Mouse (Mus musculus) frontal cortex, postnatal 36 days (tissue): Measurements from ENCODE around the gene Rps16.
A peak's percentile ranks its signal among the peaks of the same experiment; 100 is the strongest.
"Not testable (repeated sequence)": the region's sequence is repeated elsewhere in the genome, so short reads cannot be mapped to it uniquely, and the experiment has no call there.

ENCODE experiments used
- DNase-seq, 2 experiments: peaks; one replicate each; pipeline ENCODE4 v3.0.0; 2022; ENCODE audit warnings: low spot score in 2 of 2

Gene Rps16

DNA sequence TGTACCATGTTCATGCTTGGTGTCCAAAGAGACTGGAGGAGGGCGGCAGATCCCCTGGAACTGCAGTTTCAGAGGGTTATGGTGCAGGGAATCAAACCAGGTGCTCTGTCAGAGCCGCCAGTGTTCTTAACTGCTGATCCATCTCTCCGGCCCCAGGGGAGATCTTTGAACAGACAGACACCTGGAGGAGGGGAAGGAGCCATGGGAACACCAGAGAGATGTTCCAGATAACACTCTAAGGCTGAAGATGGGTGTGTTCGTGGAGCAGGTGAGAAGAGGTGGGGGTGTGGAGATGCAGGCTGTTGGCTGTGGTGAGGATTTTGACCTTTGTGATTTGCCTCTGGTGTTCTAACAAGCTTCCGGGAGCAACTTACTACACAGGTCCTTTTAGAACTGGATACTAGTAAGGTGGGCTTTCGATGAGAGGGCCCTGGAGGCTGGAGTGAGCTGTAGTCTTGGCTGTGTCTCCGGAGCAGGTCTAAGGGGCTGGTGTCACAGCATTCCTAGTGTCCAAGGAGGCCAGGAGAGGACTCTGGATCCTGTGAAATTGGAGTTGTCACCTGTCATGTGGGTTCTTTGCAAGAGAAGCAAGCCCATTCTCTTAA, 23.5 kb downstream of the Rps16 start:
- DNase-seq = no peak

DNA sequence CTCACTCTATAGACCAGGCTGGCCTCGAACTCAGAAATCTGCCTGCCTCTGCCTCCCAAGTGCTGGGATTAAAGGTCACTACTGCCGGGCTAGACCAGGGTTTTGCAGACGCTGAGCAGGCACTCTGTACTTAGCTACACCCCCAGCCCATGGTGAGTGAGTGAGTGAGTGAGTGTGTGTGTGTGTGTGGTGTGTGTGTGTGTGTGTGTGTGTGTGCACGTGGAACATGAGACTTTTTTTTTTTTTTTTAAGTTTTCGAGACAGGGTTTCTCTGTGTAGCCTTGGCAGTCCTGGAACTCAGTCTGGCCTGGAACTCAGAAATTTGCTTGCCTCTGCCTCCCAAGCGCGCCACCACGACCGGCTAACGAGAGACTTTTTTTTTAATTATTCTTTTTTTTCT, 24.2 kb downstream of the Rps16 start:
- DNase-seq = no peak

DNA sequence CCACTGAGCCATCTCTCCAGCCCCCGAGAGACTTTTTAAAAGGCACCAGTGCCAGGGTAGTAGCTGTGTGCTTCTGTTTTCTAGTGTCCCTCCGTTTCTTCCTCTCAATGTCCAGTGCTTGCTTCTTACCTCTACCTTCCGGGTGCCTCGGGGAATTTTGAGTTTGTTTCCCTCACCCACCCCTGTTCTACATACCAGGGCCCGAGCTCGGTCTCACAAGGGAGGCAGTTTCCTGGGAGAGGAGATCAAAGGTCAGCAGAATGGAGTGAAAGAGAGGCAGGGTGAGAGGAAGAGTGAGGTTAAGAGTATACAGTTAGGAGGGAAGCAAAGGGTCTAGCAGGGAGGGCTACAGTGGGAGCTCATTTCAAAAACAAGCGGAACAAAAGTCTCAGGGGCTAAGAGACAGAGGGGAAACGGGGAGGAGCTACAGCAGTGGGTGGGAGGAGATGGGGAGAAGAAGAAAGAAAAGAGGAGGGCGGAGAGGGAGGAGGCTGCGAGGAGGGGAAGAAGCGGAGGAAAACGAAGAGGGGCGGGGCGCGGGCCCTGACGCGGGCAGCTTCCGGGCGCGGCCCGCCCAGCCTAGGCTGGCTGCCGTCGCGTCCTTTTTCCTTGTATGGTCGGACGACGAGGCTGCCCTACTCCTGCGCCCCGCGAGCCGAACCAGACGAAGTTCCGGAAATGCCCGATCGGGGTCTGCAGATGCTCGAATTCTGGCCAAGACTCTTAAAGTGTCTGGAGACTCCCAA, 24.9 kb downstream of the Rps16 start:
- peak; percentile 68 to 73 for DNase-seq

DNA sequence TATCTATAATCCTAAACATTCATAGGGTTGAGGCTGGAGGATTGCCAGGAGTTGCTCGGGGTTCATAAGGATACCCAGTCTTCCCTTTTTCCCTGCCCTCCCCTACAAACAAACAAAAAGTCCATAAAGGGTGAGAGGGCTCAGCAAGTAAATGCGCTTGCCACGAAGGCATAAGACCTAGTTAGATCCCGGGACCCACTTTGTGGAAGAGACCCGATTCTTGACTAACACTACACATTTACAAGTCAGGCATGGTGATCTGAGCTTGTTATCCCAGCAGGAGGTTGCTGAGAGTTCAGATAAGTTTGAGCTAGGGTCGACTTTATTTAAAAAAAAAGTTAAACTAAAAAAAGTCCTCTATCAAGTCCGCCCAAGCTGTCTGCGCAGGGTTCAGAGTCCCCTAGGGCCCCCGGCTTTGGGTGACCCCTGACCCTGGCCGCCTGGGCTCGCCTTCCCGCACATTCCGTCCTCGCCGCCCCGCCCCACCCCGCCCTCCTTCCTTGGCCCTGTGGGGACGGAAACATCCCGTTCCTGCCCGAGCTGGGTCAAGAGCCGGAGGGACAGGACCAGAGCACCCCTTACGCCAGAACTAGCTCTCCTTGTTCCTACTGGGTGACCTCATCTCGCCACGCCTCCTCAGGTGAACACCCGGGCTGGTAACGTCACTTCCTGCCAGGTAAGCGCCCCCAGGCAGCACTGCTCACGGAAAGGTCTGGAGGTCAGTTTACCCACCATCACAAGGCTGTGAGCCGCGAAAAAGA, 25.7 kb downstream of the Rps16 start:
- no peak for DNase-seq

DNA sequence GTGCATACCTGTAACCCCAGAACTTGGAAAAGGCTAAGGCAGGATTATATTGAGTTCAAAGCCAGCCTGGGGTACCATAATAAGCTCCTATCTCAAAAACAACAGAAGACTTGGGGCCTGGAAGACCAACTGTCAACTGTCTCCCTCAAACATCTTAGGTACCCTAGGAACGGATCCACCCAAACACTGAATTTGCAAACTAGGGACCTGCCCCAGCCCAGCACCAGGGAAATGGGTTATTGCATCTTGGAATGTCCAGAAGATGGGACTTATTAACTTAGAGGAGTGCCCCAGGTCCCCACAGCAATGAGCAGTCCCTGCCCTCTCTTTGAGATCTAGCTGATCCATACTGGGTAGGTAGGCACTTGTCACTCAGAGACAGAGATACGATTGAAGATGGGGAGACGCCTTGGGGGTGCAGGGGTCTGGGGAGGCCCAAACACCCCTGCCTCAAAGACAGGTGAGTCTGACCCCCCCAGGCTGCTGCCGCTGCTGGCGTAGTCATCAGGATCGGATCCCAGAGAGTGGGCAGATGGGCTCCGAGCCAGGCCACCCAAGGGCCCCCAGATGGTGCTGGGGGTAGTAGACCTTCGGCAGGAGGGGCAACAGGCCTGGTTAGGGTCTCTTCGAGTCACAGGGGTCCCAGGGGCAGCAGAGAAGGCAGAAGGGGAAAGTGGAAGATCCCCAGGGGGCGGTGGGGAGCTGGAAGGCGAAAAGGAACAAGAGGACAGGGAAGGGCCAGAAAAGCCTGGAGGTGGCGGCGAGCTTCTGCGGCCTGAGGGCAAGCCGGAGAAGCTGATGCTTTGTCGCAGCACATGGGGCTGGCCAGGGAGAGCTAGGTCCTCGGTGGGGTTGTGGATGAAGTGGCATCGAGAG, 27.0 kb downstream of the Rps16 start:
- no peak for DNase-seq

GRCm38 (mm10) chr7:28378066-28378690, 27.7 kb downstream of the Rps16 start:
- no peak for DNase-seq

DNA sequence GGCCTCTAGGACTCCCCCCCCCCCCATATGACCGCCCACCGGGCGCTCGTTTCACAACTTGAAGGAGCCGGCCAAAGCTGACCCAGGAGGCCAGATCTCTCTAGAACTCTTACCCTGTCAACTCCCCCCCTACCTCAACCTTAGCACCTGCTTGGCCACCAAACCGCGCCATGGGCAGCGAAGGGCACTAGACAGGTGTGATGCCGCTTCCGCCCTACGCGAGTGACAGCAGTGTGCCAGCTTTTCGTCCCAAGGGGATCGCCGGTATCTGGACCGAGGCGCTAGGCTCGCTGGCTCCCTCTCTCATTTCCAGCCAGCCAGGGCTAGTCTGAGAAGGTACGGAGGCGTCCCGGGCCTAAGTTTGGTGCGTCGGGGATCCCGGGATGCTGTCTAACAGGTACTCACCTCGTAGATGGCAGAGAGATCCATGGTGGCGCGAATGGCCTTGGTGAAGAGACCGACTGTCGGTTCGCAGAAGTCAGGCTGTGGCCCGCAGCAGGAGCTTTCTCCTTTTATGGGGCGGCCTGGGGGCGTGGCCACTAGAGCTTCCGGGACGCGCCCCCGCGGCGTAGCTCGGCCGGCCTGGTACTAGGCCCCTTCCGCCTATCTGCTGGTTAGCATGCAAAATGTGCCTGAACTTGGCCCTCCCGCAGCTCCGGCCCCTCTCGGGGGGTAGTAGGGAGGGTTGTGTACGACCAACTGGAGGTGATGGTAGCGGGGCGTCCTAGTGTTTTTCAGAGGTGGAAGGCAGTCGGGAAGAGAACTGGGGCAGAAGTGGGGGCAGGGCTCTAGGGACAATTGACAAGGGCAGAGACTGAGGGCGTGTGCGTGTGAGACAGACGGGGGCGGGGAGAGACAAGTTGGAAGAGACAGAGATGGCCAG, 28.6 kb downstream of the Rps16 start:
- peak; percentile 74 to 76 for DNase-seq

GRCm38 (mm10) chr7:28380237-28381016, 30.0 kb downstream of the Rps16 start, which contains the start of gene Zfp36:
TSS of gene Zfp36 (minus strand) at chr7:28380253.
- DNase-seq = no peak

DNA sequence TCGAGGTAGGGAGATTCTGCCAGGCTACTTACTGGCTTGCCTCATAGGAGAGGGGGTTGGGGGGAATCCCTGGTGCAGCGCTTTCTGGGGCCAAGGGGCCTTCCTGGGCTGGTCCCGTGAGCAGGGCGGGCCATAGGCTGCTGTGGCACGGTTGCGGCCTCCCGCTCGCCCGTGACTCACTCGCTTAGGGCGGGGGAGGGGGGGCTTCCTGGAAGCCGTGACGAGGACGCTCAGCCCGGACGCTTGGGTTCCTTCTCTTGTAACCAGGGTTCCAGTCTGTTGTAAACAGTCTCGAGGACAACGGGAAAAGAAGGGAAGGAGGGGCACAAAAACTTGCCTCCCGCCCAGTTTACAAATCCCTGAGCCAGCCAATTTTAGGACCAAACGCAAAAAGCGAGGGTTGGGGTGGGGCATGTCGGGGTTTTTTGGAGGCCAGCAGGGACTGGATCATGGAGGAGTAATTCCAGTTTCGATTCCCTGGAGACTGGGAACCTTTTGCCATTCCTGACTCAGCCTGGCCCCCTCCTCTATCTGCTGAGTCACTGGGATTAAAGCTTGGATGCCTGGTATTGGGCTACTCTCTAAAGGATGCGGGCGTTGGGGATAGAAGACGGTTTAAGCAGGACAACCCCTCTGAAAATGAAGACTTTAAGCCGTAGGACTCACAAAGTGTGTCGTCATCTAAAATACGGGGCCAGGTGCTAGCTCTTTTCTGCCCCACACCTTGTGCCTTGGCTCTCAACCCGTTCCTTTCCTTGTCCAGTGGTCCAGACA, 30.8 kb downstream of the Rps16 start:
- DNase-seq = no peak

GRCm38 (mm10) chr7:28381938-28382337, 31.5 kb downstream of the Rps16 start:
- no peak for DNase-seq

DNA sequence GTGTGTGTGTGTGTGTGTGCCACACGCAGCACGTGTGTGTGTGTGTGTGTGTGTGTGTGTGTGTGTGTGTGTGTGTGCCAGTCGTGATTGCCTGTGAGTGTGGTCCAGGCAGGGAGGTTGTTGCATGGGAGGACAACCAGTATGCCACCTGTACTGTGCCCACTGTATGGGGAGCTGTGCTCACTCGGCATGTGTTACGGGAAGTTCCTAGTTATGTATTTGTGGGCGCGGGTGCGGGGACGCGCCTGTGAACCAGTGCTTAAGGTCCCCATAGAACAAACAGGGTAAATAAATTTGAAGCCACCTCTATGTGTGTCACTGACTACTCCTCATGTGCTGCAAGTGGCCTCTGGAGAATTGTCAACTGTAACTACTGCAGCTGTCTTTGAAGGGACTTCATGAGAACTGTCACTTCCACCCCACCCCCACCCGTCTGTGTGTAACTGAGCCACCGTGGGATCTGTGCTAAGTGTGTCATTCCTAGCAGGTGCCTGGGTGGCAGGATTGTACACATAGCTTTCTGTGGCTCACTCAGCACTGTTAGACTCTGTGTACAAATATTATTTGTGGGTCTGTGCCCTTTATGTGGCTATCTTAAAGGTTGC, 32.0 kb downstream of the Rps16 start:
- no peak for DNase-seq

DNA sequence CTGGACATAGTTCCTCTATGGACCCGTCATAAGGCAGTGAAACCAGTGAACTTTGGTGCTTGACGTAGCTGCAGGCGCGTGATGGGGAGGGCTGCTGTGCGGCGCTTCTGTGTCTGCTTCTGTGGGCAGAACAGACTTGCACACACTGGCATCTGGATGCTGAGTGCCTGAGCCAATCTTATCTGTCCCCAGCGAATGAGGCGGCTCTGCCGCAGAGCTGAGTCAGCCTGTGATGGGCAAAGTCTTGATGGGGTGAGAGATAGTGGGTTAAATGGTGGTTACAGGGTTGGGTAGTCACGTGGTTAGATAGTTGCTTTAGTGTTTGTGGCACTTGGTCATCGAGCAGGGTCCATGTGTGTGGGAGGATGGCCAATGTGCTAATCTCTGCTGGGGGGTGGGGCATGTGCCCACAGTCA, 32.5 kb downstream of the Rps16 start:
- peak; percentile 68 to 77 for DNase-seq

- no peak for DNase-seq
Observed at GRCm38 (mm10) chr7:28383606-28384005, 33.2 kb downstream of the Rps16 start.

GRCm38 (mm10) chr7:28384162-28384561, 33.7 kb downstream of the Rps16 start:
- no peak for DNase-seq

- no peak for DNase-seq
Observed at GRCm38 (mm10) chr7:28385196-28385595, 34.7 kb downstream of the Rps16 start.

DNA sequence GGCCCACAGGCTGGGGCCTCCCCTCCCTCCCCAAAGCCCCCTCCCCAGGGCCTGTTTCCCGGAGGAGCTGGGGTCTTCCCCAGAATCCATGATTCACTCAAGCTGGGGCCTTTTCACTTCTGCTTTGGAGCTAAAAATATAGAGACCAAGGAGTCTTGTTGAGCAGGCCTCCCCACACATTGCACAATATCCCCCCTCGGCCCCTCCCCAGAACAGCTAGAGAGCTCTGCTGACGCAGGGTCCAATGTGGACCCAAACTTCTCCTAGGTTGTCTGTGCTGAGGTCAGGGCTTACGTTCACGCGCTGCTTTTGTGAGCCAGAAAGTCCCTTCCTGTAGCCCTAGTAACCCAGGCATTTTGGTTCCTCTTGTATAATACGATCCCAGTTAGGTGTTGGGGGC, 35.6 kb downstream of the Rps16 start:
- no peak for DNase-seq

- DNase-seq = peak; percentile 71 to 79
Observed at GRCm38 (mm10) chr7:28386462-28386861, 36.0 kb downstream of the Rps16 start.

GRCm38 (mm10) chr7:28386877-28387276, 36.4 kb downstream of the Rps16 start:
- DNase-seq = not testable (repeated sequence)
